Mouse (Mus musculus): ENCODE measurements around the gene Rnf17. TPM values are rescaled to one million over a fixed set of nuclear protein-coding genes. Genes with fewer than 3 reads are reported as not detected.

Rnf17 gene
- polyA plus RNA-seq, 1 experiment from 2014 or later, result 2.4 TPM

DNA sequence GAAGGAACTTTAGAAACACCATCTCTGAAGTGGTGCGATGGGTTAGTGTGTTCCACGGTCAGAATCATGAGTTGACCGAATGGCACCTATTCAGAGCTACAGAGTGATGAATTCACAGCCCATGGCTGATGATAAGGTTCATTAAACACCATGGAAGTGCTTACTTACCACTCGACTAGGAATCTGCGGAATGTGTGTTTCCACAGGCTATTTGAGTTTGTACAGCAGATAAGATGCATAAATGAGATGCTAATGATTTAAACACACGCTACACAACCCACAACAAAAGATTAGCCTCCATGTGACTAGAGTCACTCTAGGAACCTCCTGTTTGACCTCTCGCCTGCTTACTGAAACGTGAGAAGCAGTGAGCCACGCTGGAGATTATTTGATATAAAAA lies 23.0 kb upstream of the Rnf17 start:
- Histone ChIP-seq H3K27ac (no peak overlapping the region), H3K9ac (no peak overlapping the region), H3K4me3 (replicated peaks) (no peak overlapping the region), H3K36me3 (no peaks in the 10 kb centered on the region), H3K4me1 (replicated peaks) (no peaks in the 10 kb centered on the region), H3K27me3 (no peaks in the 10 kb centered on the region), H3K9me3 (replicated peaks) (no peaks in the 10 kb centered on the region), H3K4me2 (no peak overlapping the region)
- no peak for ATAC-seq (ENCODE audit: low read depth)
- no peak for DNase-seq
- 66% methylated on average over 9 of the region's 9 CpGs for WGBS (ENCODE audit: insufficient replicate concordance)

DNA sequence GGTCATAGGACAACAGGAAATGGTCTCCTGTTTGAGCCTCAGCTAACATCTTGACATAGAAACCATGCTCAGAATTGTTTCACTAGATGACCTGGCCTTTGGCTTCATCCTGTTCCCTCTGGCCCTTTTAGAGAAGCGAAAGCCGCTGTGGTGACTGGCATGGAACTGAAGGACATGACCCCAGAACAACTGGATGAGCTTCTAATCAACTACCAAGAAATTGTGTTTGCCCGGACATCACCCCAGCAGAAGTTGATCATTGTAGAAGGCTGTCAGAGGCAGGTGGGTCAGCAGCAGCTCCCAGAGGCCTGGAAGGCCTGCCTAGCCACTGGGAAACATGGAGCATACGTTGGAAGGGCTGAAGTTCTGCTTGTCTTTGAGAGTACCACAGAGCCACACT lies 20.0 kb upstream of the Rnf17 start:
- Histone ChIP-seq H3K9ac (no peak overlapping the region), H3K4me2 (no peak overlapping the region), H3K27ac (no peak overlapping the region), H3K4me1 (replicated peaks) (no peaks in the 10 kb centered on the region), H3K36me3 (no peaks in the 10 kb centered on the region), H3K4me3 (replicated peaks) (no peak overlapping the region), H3K9me3 (replicated peaks) (no peaks in the 10 kb centered on the region), H3K27me3 (no peaks in the 10 kb centered on the region)
- ATAC-seq (ENCODE audit: low read depth), result no peak
- no peak for DNase-seq
- WGBS (ENCODE audit: insufficient replicate concordance), result 63% methylated on average over 4 of the region's 4 CpGs

GRCm38 (mm10) chr14:56390247-56390646 lies 12.1 kb upstream of the Rnf17 start:
- no peak overlapping the region for H3K4me3 ChIP-seq (replicated peaks)
- H3K36me3 ChIP-seq, result no peaks in the 10 kb centered on the region
- H3K9ac ChIP-seq, result no peak overlapping the region
- 74% methylated on average over 3 of the region's 3 CpGs for WGBS (ENCODE audit: insufficient replicate concordance)
- no peaks in the 10 kb centered on the region for H3K27me3 ChIP-seq
- H3K9me3 ChIP-seq (replicated peaks), result no peaks in the 10 kb centered on the region
- H3K27ac ChIP-seq, result no peak overlapping the region
- DNase-seq (no peak), ATAC-seq (ENCODE audit: low read depth) (no peak)
- H3K4me1 ChIP-seq (replicated peaks), result no peaks in the 10 kb centered on the region
- no peak overlapping the region for H3K4me2 ChIP-seq

DNA sequence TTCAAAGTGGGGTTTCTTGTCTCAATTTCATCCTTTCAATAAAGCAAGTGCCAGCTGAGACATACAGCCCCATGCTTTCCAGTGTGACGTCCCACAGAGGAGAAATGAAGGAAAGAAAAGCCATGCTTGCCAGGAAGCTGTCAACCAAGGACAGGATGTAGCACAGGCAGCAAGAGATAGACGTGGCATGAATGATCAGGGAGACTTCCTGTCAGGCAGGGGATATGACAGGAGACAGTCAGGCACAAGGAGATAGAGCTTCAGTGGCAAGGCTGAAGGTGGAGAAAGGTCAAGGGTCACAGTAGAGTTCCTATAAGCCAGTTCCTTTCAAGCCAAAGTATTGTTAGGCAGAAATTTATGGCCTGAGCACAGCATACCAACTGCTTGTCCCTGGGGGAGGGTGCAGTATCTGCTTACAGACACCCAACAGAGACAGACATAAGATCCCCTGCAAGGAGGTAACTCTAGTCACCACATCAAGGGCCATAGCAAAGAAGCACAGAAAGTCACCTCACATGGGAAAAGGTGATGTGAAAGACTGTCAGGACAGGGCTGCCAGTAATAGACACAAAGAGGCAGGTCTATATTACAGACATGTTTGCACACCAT lies 8.6 kb upstream of the Rnf17 start:
- no peaks in the 10 kb centered on the region for H3K27me3 ChIP-seq
- ATAC-seq (ENCODE audit: low read depth), result peak; percentile 31; the same call in 1 of the 2 replicates
- no peak overlapping the region for H3K9ac ChIP-seq
- H3K36me3 ChIP-seq, result no peaks in the 10 kb centered on the region
- no peak overlapping the region for H3K27ac ChIP-seq
- WGBS (ENCODE audit: insufficient replicate concordance), result 19% methylated on average over 2 of the region's 2 CpGs
- H3K4me3 ChIP-seq (replicated peaks), result no peak overlapping the region
- H3K9me3 ChIP-seq (replicated peaks), result no peaks in the 10 kb centered on the region
- no peak overlapping the region for H3K4me2 ChIP-seq
- H3K4me1 ChIP-seq (replicated peaks), result no peaks in the 10 kb centered on the region
- no peak for DNase-seq

GRCm38 (mm10) chr14:56398001-56398400 lies 4.4 kb upstream of the Rnf17 start:
- DNase-seq (no peak), ATAC-seq (ENCODE audit: low read depth) (no peak)
- H3K4me3 ChIP-seq (replicated peaks), result no peak overlapping the region
- H3K27ac ChIP-seq, result no peak overlapping the region
- H3K9ac ChIP-seq, result no peak overlapping the region
- H3K36me3 ChIP-seq, result no peaks in the 10 kb centered on the region
- H3K4me1 ChIP-seq (replicated peaks), result no peaks in the 10 kb centered on the region
- H3K27me3 ChIP-seq, result no peaks in the 10 kb centered on the region
- no peak overlapping the region for H3K4me2 ChIP-seq
- H3K9me3 ChIP-seq (replicated peaks), result no peaks in the 10 kb centered on the region

- Histone ChIP-seq H3K9me3 (replicated peaks) (no peaks in the 10 kb centered on the region), H3K36me3 (no peaks in the 10 kb centered on the region), H3K4me2 (peak overlapping the region; percentile 53), H3K4me3 (replicated peaks) (peak overlapping the region; percentile 41), H3K9ac (no peak overlapping the region), H3K27ac (no peak overlapping the region), H3K4me1 (replicated peaks) (no peaks in the 10 kb centered on the region), H3K27me3 (no peaks in the 10 kb centered on the region)
- WGBS (ENCODE audit: insufficient replicate concordance), result 63% methylated on average over 2 of the region's 2 CpGs
- ATAC-seq (ENCODE audit: low read depth) (no peak), DNase-seq (no peak)
Measured at GRCm38 (mm10) chr14:56403072-56403375, 643 bp downstream of the Rnf17 start.

DNA sequence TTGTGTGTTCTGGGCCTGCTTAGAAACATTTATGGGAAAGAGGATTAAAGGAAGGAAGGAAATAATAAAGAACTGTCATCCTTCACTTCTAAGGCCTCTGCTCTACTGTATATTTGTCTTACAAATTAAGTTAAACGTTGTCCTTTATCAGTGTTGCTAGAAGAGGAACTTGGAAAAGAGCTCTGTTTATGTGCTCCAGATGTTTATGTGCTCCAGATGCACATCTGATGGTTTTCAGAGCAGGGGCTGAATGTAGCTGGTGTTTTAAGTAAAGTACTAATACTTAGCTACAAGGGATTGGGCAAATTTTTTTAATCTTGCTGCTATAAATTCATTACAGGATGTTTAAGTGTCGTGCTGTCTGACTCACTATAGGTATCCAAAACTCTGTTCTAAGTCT lies 59.7 kb downstream of the Rnf17 start:
- Histone ChIP-seq H3K4me2 (no peak overlapping the region), H3K9me3 (replicated peaks) (no peaks in the 10 kb centered on the region), H3K9ac (no peak overlapping the region), H3K27ac (no peak overlapping the region), H3K4me3 (replicated peaks) (no peak overlapping the region), H3K4me1 (replicated peaks) (peaks cover 5% of the 10 kb centered on the region), H3K36me3 (no peaks in the 10 kb centered on the region), H3K27me3 (no peaks in the 10 kb centered on the region)
- no peak for ATAC-seq (ENCODE audit: low read depth)
- 36% methylated on average over 2 of the region's 2 CpGs for WGBS (ENCODE audit: insufficient replicate concordance)
- no peak for DNase-seq

GRCm38 (mm10) chr14:56462729-56463128 lies 60.3 kb downstream of the Rnf17 start:
- no peaks in the 10 kb centered on the region for H3K9me3 ChIP-seq (replicated peaks)
- H3K4me2 ChIP-seq, result no peak overlapping the region
- H3K9ac ChIP-seq, result no peak overlapping the region
- no peaks in the 10 kb centered on the region for H3K27me3 ChIP-seq
- ATAC-seq (ENCODE audit: low read depth), result peak; percentile 73
- H3K4me1 ChIP-seq (replicated peaks), result peaks cover 5% of the 10 kb centered on the region
- no peak overlapping the region for H3K4me3 ChIP-seq (replicated peaks)
- 38% methylated on average over 1 of the region's 1 CpGs for WGBS (ENCODE audit: insufficient replicate concordance)
- DNase-seq, result peak; percentile 24
- H3K27ac ChIP-seq, result no peak overlapping the region
- no peaks in the 10 kb centered on the region for H3K36me3 ChIP-seq

- Histone ChIP-seq H3K27ac (no peak overlapping the region), H3K4me2 (no peak overlapping the region), H3K4me1 (replicated peaks) (no peaks in the 10 kb centered on the region), H3K27me3 (no peaks in the 10 kb centered on the region), H3K36me3 (no peaks in the 10 kb centered on the region), H3K4me3 (replicated peaks) (no peak overlapping the region), H3K9me3 (replicated peaks) (no peaks in the 10 kb centered on the region), H3K9ac (no peak overlapping the region)
- WGBS (ENCODE audit: insufficient replicate concordance), result 26% methylated on average over 1 of the region's 1 CpGs
- ATAC-seq (ENCODE audit: low read depth) (0 out of 2 replicates have a peak, but pooled peaks have one; percentile 20), DNase-seq (peak; percentile 26)
Measured at GRCm38 (mm10) chr14:56468145-56468544, 65.8 kb downstream of the Rnf17 start.

DNA sequence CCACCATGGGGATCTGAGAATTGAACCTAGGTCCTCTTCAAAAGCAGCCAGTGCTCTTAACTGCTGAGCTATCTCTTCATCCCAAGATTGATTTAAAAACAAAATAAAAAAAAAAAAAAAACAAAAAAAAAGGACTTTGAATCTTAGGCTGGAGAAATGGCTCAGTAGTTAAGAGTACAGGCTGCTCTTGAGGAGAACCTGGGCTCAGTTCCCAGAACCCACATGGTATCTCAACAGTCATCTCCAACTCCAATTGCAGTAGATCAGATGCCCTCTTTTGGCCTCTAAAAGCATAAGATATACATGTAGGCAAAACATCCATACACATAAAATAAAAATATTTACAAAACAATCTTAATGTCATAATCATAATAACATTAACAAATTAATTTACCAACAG lies 87.4 kb downstream of the Rnf17 start:
- no peak overlapping the region for H3K4me2 ChIP-seq
- no peak overlapping the region for H3K27ac ChIP-seq
- no peak for ATAC-seq (ENCODE audit: low read depth)
- H3K4me3 ChIP-seq (replicated peaks), result no peak overlapping the region
- H3K36me3 ChIP-seq, result no peaks in the 10 kb centered on the region
- no peak overlapping the region for H3K9ac ChIP-seq
- H3K27me3 ChIP-seq, result no peaks in the 10 kb centered on the region
- no peaks in the 10 kb centered on the region for H3K4me1 ChIP-seq (replicated peaks)
- H3K9me3 ChIP-seq (replicated peaks), result no peaks in the 10 kb centered on the region
- DNase-seq, result no peak

DNA sequence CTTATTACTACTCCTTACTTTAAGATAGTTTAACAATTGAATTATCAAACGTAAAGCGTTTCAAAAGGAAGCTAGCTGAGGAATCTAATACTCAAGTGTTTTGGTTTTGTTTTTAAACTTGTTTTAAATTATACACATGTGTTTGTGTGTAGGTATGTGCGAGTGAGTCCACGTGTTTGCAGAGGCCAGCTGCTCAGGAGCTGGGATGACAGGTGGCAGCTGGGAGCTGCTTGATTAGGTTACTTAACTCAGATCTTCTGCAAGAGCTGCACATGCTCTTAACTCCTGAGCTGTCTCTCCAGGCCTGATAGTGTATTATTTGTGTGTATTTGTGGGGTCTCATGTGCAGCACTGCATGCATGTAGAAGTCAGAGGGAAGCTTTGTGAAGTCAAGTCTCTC lies 100.0 kb downstream of the Rnf17 start:
- Histone ChIP-seq H3K9me3 (replicated peaks) (no peaks in the 10 kb centered on the region), H3K4me2 (no peak overlapping the region), H3K9ac (no peak overlapping the region), H3K36me3 (no peaks in the 10 kb centered on the region), H3K27ac (no peak overlapping the region), H3K27me3 (no peaks in the 10 kb centered on the region), H3K4me1 (replicated peaks) (no peaks in the 10 kb centered on the region; the same call in 1 of the 2 replicates), H3K4me3 (replicated peaks) (no peak overlapping the region)
- DNase-seq, result no peak
- WGBS (ENCODE audit: insufficient replicate concordance), result 61% methylated on average over 4 of the region's 4 CpGs
- no peak for ATAC-seq (ENCODE audit: low read depth)

DNA sequence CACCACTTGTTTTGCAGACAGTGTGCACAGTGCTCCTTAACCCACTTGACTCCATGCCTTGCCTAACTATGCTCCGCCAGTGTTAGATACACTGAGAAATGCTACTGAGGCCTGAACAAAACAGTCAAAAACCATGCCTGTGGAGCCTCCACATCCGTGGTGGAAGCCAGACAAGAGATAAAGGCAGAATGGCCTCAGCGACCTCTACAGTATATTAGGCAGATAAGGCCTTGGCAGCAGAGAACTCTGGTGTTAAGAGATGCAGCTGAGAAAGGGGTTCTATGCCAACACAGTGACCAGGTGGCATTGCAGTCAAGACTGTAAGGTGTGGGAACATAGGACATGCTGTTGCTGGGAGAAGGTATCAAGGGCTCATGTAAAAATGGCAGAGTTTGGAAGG lies 104.4 kb downstream of the Rnf17 start:
- H3K4me2 ChIP-seq, result no peak overlapping the region
- ATAC-seq (ENCODE audit: low read depth) (no peak), DNase-seq (peak; percentile 0)
- no peaks in the 10 kb centered on the region for H3K9me3 ChIP-seq (replicated peaks)
- no peaks in the 10 kb centered on the region; the same call in 1 of the 2 replicates for H3K4me1 ChIP-seq (replicated peaks)
- H3K36me3 ChIP-seq, result no peaks in the 10 kb centered on the region
- H3K27ac ChIP-seq, result no peak overlapping the region
- WGBS (ENCODE audit: insufficient replicate concordance), result 22% methylated on average over 3 of the region's 3 CpGs
- H3K9ac ChIP-seq, result no peak overlapping the region
- H3K27me3 ChIP-seq, result no peaks in the 10 kb centered on the region
- no peak overlapping the region for H3K4me3 ChIP-seq (replicated peaks)
